Mouse (Mus musculus) liver, postnatal 0 days (tissue): ENCODE measurements around the gene Nobox.

Experiments
- CTCF ChIP-seq: sonication (generic); IDR thresholded peaks from 2 replicates; pipeline ENCODE4 v1.5.1; 2016; ENCODE audit warnings: antibody characterized with exemption, low read depth
- EP300 ChIP-seq: IDR thresholded peaks from 2 replicates; pipeline ENCODE4 v1.6.1; 2016; ENCODE audit warnings: antibody characterized with exemption, low read depth, mild to moderate bottlenecking

GRCm38 (mm10) chr6:43337491-43337961, 28.2 kb upstream of the Nobox start:
- no peak for TF ChIP-seq CTCF
- no peak for TF ChIP-seq EP300
